Mouse (Mus musculus): ENCODE measurements at regions not wholly inside any gene's neighbourhood (a gene's known extent, or its start where the extent isn't known, plus 50 kb on each side); places are given as distances from the start of the nearest gene placed in this dataset.

GRCm38 (mm10) chr1:165086131-165086530, 74.4 kb downstream of the Tbx19 start:
- no peak for DNase-seq

GRCm38 (mm10) chr1:165084753-165085152, 75.8 kb downstream of the Tbx19 start:
- no peak for DNase-seq

DNA sequence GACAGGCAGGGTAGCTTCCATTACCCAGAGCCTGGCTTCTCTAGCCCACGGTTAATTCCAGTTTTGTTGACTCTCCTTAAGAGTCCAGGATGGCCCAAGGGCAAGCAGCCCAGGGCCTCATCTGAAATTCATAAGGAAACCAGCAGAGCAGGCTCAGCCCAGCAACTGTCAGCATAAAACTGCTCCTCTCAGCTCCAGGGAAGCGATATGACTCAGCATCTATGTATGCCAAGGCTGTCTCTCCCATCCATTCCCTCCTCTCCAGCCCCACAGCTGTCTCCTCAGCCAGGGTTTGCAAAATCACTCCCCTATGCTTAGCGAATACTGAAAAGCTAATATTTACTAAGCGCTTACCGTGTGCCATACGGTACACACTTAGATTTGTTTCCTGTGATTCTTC, 76.4 kb downstream of the Tbx19 start:
- DNase-seq, result peak; percentile 7 to 12

GRCm38 (mm10) chr1:165080351-165080750, 80.2 kb downstream of the Tbx19 start:
- DNase-seq, result no peak

- DNase-seq, result no peak
These were observed 83.3 kb downstream of the Tbx19 start for GRCm38 (mm10) chr1:165077313-165077712.

DNA sequence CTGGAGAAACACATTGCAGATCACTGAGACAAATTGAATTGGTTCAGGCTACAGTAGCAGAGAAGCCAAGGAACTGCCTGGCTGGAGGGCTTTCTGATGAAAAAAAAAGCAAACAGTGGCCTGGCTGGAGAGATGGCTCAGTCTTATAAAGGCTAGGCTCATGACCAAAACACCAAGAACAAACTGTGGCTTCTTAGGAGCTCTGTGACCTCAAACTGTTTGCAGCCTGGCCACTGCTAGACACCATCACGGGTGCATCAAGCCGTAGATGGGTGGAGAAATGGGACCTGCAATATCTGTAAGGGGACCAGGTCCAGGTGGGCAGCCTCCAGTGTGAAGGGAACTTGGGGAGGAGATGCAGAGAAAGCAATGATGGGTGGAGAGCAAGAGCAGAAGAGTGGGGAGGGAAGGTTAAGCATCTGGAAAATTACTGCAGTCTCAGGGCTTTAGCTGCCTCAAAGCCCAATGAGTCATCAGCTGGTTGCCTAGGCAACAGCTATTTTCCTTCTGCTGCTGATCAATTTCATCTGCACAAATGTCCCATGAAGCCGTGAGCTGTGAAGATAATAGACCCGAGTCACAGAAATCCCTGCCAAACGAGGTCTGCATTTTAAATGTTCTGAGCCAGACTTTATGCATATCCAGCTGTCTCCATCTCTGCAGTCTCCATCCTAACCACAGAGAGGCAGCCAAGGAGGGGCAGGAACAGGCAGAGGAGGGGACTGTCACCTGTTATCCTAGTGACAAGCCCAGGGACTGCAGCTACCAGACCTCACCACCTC, 85.1 kb downstream of the Tbx19 start:
- DNase-seq, result peak in 1 of 2 experiments; percentile 12

DNA sequence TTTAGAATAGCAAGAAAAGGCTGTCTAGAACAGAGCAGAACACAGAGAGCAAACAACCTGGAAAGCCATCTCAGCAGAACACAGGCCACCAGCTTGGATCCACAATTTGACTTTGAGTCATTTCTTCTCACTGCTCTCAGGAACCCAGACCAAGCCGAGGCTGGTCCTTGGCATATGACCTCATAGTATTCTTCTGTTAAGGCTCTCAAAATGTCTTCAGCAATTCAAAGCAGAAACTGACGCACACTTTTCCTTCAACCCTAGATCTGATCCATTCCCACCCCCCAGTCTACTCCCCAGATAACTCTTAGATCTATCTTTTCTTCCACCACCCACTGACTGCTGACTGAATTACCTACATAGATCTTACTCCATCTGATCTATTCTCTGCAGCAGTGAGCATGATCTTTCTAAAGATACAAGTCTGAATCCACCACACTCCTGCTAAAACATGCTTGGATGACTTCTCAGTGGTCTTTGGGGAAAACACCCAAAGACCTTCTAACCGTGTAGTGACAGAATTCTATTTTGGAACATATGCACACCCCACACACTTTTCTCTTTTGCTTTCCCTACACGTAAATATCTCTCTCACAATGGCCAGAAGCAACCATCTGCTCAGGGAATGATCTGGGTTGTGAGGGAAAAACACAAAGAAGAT, 88.6 kb downstream of the Tbx19 start:
- no peak for DNase-seq

- no peak for DNase-seq
These were observed 95.6 kb downstream of the Tbx19 start for GRCm38 (mm10) chr1:165064981-165065380.

DNA sequence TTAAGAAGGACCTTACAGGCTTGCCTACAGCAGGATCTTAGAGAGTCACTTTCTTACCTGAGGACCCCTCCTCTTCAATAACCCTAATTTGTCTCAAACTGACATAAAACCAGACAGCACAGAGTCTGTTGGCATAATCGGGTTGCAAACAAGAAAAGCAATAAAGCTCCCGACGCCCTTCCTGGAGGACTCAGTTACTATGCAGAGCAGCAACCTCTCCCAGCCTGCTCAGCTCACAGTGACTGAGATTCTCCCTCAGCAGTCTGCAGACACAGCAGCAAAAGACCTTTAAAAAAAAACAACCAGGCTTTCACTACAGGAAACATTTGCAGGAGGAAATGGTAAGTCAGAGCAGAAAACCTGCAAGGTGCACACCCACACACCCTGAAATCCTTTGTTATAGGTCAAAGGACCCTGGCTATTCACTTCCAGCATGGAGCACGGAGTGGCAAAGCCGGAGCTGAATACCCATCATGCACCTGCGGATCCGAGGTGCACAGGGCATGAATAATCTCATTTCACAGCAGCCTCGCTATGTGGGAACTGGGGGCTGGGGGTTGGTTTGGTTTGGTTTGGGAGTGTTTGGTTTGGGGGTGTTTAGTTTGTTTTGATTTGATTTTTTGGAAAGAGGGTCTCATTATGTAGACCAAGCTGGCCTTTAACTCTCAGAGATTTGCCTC, 97.6 kb downstream of the Tbx19 start:
- no peak for DNase-seq

DNA sequence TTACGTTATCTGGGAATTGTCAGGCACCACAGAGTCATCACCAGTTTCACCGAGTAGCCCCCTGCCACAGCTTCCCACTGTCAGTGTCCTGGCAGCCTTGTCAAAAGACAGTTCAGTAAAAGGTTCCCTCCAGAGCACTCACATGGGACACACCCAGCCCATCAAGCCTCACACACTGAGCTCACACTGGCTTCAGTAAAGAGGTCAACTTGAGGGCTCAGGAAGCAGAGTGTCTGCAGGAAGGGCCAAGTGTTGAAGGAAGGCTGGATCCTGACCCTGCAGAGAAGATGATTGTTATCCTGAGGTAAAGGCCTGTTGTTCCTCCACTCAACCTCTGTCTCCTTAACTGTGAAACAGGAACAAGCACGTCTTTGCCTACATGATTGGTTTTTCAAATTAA, 99.2 kb downstream of the Tbx19 start:
- no peak for DNase-seq

DNA sequence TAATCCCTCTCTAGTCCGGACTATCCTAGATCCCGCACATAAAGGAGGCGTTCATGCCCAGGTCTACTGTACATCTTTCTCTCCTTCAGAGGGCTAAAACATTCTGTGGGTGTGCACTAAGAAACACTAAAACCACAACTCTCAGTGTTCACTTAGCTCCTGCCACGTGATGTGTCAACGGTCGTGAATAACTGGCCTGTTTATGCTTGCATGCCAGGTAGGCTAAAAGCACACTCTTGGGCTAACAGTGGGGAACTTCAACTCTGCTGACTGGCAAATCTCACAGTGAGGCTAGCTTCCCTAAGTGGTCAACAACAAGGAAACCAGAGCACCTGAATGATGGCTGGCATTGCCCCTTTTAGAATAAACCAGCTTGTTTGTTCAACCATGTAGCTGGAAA, 106.3 kb downstream of the Tbx19 start:
- no peak for DNase-seq

DNA sequence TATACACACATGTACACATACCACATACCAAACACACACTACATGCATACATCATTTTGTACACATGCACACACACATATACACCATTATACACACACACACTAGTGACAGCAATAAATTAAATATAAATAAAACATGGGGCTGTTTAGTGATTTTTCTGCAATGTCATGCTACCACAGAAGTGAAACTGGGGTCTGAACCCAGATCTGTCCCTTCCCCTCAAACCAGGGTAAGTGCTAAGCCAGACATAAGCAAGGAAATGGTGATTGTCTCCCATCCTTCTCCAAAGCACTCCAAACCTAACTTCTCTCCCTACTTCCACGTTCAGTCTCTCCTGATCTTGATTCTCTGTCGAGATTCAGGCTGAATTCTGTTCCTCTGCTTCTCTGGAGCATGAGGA, 109.3 kb downstream of the Tbx19 start:
- DNase-seq, result no peak

GRCm38 (mm10) chr1:165050176-165050575, 110.4 kb downstream of the Tbx19 start:
- no peak for DNase-seq

- DNase-seq, result no peak
These were observed 111.3 kb upstream of the Xcl1 start for GRCm38 (mm10) chr1:165046637-165047036.

DNA sequence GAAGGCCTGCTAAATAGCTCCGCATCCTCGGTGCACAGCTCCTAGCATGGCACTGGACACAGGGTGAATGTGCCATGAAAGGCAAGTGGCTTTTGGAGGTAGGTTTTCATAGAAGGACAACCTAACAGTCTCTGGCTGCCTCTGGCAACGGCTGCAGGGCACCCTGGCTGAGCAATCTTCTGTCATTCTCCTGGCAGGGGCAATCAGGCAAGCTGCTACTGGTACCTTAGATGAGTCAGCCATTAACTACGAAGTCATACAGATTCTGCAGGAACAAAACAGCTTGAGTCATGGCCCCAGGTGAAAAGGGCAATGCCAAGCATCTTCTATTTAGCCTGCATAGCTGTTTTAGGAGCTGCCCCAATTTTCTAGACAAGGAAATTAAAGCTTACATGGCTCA, 110.7 kb upstream of the Xcl1 start:
- no peak for DNase-seq

- no peak for DNase-seq
These were observed 108.0 kb upstream of the Xcl1 start for GRCm38 (mm10) chr1:165043361-165043760.

- DNase-seq, result no peak
These were observed 106.8 kb upstream of the Xcl1 start for GRCm38 (mm10) chr1:165042105-165042504.

GRCm38 (mm10) chr1:165036631-165037030, 101.3 kb upstream of the Xcl1 start:
- DNase-seq, result no peak

GRCm38 (mm10) chr1:165035618-165036017, 100.3 kb upstream of the Xcl1 start:
- DNase-seq, result peak in 1 of 2 experiments; percentile 11

DNA sequence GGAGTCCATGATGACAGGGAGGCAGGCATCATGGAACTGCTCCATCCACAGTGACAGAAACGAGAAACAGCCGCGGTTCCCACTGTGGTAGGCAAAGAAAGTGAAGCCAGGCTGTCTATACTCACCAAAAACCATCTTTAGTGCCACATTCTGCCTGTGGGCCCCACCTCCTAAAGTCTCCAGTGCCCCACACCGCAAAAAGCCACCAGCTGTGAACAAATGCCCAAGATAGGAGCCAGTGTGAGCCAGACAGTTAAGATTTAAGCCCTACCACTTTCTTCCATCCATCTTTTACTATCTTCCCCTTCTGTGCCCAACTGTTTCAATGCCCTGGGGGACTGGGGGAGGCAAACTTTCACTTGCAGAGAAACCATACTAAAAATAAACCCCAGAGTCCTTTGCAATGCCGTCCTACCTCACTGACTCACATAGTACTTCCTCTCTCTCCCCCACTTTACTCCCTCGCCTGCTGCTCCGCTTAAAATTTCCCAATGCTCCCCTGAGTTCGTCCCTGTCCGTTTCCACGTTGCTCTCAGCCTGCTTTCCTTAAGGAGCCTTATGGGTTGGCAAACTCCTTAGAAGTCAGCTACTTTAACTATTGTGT, 85.7 kb upstream of the Xcl1 start:
- no peak for DNase-seq

GRCm38 (mm10) chr1:165018692-165019309, 83.5 kb upstream of the Xcl1 start:
- DNase-seq, result no peak

DNA sequence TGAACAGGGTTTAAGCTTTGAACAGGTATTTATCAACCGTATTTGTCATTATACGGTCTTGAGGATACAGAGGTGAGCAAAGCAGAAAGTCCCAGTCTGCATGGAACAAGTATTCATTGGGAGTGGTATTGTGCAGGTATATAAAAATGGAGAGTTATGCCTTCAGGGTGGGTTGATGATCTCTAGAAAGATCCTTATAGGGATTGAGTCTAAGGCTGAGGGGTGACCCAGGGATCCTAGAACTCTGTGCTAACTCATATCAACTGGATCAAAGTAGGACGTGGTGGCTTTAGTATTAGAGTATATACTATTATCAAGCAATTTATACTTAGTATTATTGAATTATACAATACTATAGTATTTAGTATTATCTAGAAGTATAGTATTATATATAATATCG, 82.9 kb upstream of the Xcl1 start:
- no peak for DNase-seq

DNA sequence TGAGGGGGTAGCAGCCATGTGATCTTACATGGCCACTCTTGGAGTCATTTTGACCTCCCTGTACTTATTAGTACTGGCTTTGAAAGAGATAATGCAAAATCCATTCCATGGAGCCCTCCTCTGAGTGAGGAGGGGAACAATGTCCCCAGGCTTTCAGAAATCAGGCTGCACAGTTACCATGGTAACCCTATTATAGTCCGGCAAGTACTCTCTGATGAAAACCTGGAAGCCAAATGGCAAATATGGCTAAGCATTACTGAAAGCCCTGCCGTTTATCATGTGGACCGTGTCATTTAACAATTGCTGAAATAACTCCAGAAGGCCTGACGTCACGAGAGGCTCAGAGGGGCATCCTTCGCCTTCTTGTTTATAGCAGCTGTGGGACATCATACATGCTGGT, 82.5 kb upstream of the Xcl1 start:
- no peak for DNase-seq

All from lung, adult 18-20 months (tissue).